Mouse (Mus musculus): ENCODE data around the gene Rnf26.
A peak's percentile ranks its signal among the peaks of the same experiment; 100 is the strongest.

The Rnf26 gene

DNA sequence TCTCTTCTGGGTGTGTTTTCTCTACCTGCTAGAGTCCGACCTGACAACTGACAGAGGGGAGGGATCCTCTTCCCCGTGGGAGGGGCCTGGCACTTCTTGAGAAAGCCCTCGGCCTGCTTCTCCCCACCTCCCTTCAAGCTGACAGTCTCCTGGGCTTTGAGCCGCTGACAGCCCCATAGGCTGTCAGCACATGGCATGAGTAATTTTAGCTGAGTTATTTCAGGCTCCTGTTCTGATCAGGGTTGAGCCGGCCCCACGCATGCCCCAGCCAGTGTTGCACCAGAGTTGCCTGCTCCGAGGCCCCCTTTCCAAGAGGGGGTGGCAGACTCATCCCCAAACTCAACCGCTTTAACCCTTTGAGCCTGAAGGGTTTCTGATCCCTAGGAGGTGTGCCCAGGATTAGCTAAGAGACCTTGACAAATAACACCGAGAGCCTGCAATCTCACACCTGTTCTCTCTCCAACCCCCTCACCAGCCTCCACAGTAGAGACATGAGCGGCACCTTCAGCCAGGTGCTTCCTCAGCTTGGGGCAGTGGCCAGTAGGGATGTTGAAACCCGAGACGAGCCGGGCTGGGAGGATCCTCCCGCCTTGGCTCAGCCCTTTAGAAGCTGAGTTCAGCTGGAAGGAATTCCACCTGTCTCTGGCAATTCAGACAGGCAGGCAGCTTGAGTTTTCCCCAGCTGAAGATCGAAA, 25.4 kb downstream of the Rnf26 start:
- DNase-seq = peak; percentile 55

DNA sequence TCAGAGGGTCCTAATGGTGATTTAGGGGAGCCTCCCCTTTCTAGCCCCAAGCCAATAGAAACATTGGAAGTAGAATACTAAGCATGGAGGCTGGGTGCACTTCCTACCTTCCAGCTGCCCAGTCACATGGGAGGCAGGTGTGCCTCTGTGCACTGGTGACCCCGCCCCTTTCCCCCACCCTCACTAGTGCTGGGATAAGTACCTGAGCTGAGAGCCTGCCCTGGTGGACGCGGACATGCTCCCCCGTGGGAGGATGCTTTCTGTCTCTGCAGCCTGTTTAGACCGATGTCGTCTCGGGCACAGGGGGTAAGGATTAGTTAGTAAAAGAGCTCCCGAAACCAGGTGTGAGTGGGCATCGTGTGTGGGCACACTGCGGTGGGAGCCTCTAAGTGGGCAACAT, 26.4 kb downstream of the Rnf26 start:
- DNase-seq = no peak

GRCm38 (mm10) chr9:44085741-44086665, 27.3 kb downstream of the Rnf26 start:
- DNase-seq = no peak

- DNase-seq = no peak
These were observed 28.0 kb downstream of the Rnf26 start for GRCm38 (mm10) chr9:44085276-44085675.

GRCm38 (mm10) chr9:44084659-44085229, 28.6 kb downstream of the Rnf26 start:
- peak; percentile 94 for DNase-seq

DNA sequence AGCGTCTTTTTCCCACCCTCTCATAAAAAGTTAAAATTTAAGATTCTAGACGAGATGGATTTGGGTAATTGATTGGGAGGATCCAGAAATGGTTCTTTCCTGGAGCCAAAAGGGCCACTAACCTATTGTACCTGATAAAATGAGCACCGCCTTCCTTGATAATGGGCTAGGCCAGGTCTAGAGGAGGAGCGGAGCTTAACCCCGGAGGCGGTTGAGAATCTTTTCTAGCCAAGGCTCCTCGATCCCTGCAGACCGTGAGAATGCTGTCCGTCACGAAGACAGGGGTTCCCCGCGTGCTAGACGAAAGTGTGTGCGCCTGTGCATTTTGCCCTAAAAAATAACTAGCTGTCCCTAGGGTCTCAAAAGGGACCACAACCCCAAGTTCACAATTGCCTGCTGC, 29.1 kb downstream of the Rnf26 start:
- DNase-seq = no peak

DNA sequence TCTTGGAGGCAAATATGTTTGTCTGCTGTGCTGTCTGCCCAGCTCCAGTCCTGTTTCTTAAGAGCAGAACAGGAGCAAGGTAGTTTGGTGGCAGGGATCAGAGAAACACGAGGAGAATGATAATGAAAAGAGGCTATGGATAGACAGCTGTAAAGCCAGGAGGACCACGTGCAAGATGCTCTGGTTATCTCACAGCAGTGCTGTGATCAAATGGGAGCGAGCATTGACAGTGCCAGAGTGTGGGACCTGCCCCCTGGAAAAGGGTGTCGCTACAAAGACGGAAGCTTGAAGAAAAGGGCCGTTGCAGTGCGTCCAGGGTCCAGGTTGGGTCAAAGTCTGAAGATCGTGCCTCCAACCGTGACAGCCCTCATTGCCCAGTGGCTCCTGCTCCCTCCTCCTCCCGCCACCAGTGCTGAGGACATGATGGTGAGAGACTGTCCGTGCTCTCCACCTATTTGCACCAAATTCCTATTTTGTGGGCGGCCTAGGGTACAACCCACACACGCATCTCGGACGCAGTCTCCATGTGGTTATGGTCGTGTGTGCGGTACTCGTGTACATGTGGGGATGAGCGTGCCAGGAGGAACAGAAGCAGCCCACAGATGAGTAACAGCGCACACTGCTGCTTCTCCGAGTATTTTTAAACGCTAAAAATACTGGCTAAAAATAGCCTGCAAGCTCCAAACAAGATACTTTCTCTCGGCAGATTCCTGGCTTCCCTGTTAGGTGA, 29.8 kb downstream of the Rnf26 start:
- no peak for DNase-seq

GRCm38 (mm10) chr9:44082266-44082665, 31.1 kb downstream of the Rnf26 start:
- no peak for DNase-seq

DNA sequence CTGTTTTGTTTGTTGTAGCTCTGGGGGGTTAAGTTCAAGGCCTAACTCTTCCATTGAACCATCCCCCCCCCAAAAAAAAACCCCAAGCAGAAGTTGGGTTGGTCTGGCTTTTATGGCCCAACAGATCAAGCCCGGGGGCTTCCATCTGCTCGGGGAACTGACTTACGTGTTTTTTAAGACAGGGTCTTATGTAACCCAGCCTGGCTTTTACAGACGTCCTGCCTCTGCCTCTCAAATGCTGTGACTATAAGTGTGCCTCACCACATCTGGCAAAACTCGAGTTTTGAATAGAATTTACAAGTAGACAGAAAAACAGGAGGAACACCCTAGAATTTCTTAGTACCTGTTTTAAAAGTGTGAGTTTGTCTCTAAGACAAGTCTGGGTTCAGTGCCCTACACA, 31.7 kb downstream of the Rnf26 start:
- no peak for DNase-seq

GRCm38 (mm10) chr9:44080953-44081352, 32.4 kb downstream of the Rnf26 start:
- no peak for DNase-seq

GRCm38 (mm10) chr9:44079997-44080780, 33.1 kb downstream of the Rnf26 start:
- DNase-seq = no peak

GRCm38 (mm10) chr9:44078955-44079756, 34.2 kb downstream of the Rnf26 start:
- DNase-seq = no peak

DNA sequence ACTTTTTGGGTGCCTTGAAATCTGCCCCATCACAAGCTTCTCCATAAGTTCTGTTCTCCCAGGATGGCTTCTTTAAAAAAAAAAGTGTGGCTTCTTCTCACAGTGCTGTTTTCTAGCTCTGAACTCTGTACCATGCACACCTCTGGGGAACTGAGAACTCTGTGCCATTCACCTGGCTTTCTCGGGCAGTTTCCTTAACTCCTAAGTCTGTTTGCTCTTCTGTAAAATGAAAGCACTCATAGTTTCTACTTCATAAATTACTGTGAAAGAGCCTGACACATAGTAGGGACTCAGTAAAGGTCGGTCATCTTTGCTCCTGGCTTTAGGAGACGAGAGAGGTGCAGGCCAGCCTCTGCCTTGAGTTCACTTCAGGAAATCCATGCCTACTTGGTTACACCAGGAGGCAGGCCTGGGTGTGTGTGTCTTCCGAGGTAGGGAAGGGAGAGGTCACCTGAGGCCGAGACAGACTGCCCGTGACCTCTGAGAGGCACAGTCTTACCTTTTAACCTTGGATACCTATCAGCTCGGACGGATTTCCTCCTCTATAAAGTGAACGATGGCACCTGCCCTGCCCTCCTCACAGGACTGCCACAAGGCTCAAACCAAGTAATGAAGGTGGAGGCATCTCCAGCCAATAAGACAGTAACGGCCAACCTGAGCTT, 35.0 kb downstream of the Rnf26 start:
- no peak for DNase-seq

DNA sequence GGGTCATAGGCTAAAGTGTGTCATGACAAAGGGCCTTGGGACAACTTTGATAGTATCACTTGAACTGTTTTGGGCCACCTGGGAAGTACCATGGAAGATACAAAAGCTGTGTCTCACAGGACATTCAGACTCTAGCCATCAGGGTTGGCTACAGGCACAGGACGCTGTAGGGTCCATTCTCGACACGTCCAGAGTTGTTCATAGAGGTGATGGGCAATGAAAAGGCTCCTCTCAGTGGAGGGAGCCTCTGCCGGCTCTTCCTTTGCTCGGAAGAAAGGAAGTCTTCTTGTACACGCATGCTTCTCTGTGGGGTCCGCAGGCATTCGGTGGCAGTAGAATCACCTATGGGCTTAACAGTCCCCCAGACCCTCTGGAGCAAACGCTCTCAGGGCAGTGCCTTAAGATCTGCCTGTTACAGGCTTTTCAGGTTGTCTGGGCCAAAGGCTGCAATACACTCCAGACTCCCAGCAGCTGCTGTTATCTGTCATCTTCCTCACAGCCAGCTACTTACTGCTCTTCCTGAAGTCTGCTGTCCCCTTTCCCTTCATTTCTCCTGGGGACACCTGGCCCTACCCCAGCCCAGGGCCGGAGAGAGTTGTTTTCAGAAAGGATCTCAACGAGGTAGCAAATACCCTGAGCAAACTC, 35.9 kb downstream of the Rnf26 start:
- no peak for DNase-seq

DNA sequence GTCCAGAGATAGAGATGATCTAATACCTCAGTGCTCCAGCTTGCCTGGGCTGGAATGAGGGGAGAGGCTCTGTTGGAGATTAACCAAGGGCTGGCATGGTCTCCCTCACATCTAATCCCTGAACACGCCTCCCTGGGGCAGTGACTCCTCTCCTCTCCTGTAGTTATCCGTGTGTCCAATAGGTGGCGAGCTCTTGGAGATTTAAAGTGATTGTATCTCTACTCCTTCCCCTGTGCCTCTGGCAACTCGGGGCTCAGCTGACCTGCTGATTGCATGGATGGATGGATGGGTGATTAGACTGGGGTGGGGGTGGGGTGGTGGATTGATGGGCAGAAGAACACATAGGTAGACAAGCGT, 36.6 kb downstream of the Rnf26 start:
- peak; percentile 76 for DNase-seq

GRCm38 (mm10) chr9:44075996-44076763, 37.1 kb downstream of the Rnf26 start:
- DNase-seq = no peak

GRCm38 (mm10) chr9:44075276-44075995, 37.9 kb downstream of the Rnf26 start:
- no peak for DNase-seq

DNA sequence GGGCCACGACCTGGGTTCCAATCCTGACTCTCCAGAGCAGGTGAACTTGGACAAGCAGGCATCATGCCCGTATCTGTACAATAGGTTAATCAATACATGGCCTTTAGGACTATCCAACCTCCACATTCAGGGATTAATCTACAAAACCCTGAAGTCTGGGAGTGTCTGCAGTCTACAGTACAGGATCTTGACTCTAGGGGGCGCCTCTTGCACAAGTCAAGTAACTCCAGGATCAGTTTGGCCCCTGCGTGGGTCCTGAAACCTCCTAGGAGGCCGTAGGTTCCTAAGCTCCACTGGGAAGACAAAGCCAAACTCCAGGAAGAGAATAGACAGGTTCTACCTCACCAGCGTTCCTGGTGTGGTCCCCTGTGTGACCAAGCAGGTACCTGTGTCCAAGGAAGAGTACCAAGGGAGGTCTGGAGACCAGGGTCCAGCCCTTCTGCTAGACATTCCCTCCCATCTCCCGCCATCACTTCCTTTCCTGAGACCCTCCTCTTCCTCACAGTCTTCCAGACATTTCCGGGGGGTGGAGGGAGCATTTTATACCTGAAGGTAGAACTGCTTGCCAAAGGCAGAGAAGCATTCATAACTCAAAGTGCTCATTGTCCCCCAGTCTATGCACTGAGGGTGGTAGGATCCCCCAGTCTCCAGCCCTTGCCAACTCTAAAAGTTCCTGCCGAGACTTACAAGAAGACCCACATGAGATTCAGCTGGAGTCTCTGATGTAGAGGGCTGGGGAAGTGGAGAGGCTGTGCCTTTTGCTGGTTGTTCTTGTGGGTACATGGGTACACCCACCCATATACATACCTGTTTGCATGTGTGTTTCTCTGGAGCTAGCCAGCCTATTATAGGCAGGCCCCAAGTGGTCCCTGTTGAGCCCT, 38.7 kb downstream of the Rnf26 start:
- DNase-seq = no peak
